Mouse (Mus musculus) brown adipose tissue, adult 24 weeks (tissue): ENCODE results near the gene Dip2b. TPM values are rescaled to one million over a fixed set of nuclear protein-coding genes. Genes with fewer than 3 reads are reported as not detected.

ENCODE experiments used
- H3K27ac ChIP-seq: fragments of 200-500 bp; replicated peaks from 2 replicates; pipeline ENCODE4 v1.5.1; 2012; ENCODE audit warnings: low read depth, mild to moderate bottlenecking, low read length
- H3K4me1 ChIP-seq: fragments of 200-500 bp; 2 replicates; pipeline ENCODE4 v1.6.1; 2012; ENCODE audit warnings: low read length, mixed read lengths; ENCODE audit not compliant: control insufficient read depth, insufficient read depth, insufficient read length
- H3K4me3 ChIP-seq: fragments of 200-500 bp; 2 replicates; pipeline ENCODE4 v1.5.1; 2012; ENCODE audit warnings: low read depth, mild to moderate bottlenecking, low read length, moderate library complexity; ENCODE audit not compliant: insufficient read depth
- polyA plus RNA-seq: library from polyadenylated mRNA; stranded (reverse); fragments of >200 nt; gene quantifications from 2 replicates; pipeline ENCODE4 v1.2.4, GENCODE M21; 2012; ENCODE audit not compliant: missing spikeins, insufficient read depth, insufficient read length

The Dip2b gene
- polyA plus RNA-seq, 1 experiment: 3.8 TPM

GRCm38 (mm10) chr15:100181841-100182240 is 143.4 kb downstream of the Dip2b start:
- H3K4me3 ChIP-seq: no peak overlapping the region
- H3K27ac ChIP-seq: no peak overlapping the region
- no peaks in the 10 kb centered on the region for H3K4me1 ChIP-seq

GRCm38 (mm10) chr15:100182526-100183280 is 144.2 kb downstream of the Dip2b start:
- H3K4me1 ChIP-seq: no peaks in the 10 kb centered on the region
- H3K4me3 ChIP-seq: no peak overlapping the region
- H3K27ac ChIP-seq: no peak overlapping the region

GRCm38 (mm10) chr15:100183510-100183909 is 145.0 kb downstream of the Dip2b start:
- H3K27ac ChIP-seq: no peak overlapping the region
- no peak overlapping the region for H3K4me3 ChIP-seq
- no peaks in the 10 kb centered on the region for H3K4me1 ChIP-seq

DNA sequence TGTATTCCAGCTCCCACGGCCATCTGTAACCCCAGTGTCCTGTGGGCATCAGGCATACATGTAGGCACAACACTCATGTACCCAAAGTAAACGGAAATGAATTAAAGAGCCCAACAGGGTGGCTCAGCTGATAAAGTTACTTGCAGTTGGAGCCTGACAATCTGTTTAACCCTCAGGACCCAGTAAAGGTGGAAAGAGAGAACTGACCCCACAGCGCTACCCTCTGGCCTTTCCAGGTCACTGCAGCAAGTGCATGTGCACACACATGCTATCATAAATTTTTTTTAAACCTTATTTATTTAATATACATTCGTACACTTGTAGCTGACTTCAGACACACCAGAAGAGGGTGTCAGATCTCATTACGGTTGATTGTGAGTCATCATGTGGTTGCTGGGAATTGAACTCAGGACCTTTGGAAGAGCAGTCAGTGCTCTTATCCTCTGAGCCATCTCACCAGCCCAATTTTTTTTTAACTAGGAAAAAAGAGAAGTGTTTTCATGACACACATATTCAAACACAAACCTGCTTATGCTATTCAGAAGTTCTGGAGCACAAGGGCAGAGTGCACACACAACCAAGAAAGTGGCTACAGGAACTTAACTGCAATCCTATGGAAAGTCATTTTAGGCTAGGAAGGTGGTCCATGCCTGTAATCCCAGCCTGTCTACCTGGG is 146.5 kb downstream of the Dip2b start:
- no peak overlapping the region for H3K27ac ChIP-seq
- no peaks in the 10 kb centered on the region for H3K4me1 ChIP-seq
- H3K4me3 ChIP-seq: no peak overlapping the region

- H3K27ac ChIP-seq: no peak overlapping the region
- H3K4me1 ChIP-seq: no peaks in the 10 kb centered on the region
- no peak overlapping the region for H3K4me3 ChIP-seq
Measured at GRCm38 (mm10) chr15:100186234-100186633, 147.8 kb downstream of the Dip2b start.

GRCm38 (mm10) chr15:100186882-100187672 is 148.6 kb downstream of the Dip2b start:
- no peak overlapping the region for H3K4me3 ChIP-seq
- H3K27ac ChIP-seq: no peak overlapping the region
- no peaks in the 10 kb centered on the region for H3K4me1 ChIP-seq

DNA sequence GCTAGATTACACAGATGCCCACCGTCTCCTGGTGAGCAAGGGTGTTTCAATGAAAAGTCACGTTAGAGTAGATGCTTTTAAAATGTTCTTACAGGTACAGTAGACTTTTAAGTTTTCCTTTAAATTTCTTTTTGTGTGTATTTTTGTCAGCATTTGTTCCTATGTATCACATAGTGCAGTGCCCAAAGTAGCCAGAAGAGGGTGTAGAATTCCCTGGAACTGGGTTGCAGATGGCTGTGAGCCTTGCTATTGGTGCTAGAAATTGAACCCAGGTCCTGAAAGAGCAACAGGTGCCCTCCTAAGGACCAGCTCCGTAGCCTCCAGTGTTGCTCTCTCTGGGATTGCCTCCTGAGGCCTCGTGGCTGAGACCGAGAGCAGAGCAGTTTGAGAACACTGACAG is 150.1 kb downstream of the Dip2b start:
- Histone ChIP-seq H3K27ac (no peak overlapping the region), H3K4me1 (no peaks in the 10 kb centered on the region), H3K4me3 (no peak overlapping the region)

DNA sequence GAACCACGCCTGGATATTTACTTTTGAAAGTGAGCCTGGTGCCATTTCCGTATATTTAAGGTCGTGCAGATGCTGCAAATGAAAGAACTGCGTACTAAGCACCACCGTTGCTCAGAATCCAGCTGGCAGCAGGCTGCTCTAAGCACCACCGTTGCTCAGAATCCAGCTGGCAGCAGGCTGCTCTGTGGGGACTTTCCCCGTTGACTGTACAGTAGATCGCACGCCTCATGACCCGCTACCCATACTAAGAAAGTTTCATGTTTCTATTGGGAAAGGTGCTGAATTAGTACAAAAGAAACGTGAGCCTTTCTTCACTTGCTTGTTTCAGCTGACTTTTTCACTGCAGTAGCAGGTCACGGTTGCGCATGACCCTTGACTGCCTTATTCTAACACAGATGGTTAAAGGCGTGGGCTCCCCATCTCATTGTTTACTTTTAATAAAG is 150.5 kb downstream of the Dip2b start:
- Histone ChIP-seq H3K4me3 (no peak overlapping the region), H3K4me1 (no peaks in the 10 kb centered on the region), H3K27ac (no peak overlapping the region)

DNA sequence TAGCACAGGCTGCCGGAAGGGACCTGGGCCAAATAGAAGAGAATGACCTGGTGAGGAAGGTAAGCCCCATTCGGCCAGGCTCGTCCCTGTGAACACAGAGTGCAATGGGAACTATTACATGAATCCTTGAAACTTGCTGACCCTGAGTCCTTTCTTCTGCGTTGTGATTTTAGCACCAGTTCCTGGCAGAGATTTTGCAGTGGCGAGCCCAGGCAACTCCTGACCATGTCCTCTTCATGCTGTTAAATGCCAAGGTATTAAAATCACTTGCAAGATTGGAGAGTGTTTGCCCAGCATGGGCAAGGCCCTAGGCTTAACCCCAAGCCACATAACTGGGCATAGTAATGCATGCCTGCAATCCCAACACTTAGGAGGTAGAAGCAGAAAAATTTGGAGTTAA is 151.6 kb downstream of the Dip2b start:
- H3K4me3 ChIP-seq: no peak overlapping the region
- H3K27ac ChIP-seq: no peak overlapping the region
- H3K4me1 ChIP-seq: no peaks in the 10 kb centered on the region

- Histone ChIP-seq H3K4me3 (no peak overlapping the region), H3K27ac (no peak overlapping the region), H3K4me1 (no peaks in the 10 kb centered on the region)
Measured at GRCm38 (mm10) chr15:100198983-100199745, 160.7 kb downstream of the Dip2b start.

GRCm38 (mm10) chr15:100199790-100200189 is 161.3 kb downstream of the Dip2b start:
- Histone ChIP-seq H3K4me3 (no peak overlapping the region), H3K27ac (no peak overlapping the region), H3K4me1 (no peaks in the 10 kb centered on the region)

- Histone ChIP-seq H3K27ac (no peak overlapping the region), H3K4me3 (no peak overlapping the region), H3K4me1 (no peaks in the 10 kb centered on the region)
Measured at GRCm38 (mm10) chr15:100201806-100202205, 163.3 kb downstream of the Dip2b start.

- Histone ChIP-seq H3K4me3 (no peak overlapping the region), H3K27ac (no peak overlapping the region)
Measured at GRCm38 (mm10) chr15:100202431-100203015, 164.1 kb downstream of the Dip2b start.

GRCm38 (mm10) chr15:100204574-100204973 is 166.1 kb downstream of the Dip2b start:
- Histone ChIP-seq H3K4me3 (no peak overlapping the region), H3K4me1 (no peaks in the 10 kb centered on the region), H3K27ac (no peak overlapping the region)

More at GRCm38 (mm10) chr15:100202431-100203015, 164.1 kb downstream of the Dip2b start:
- no peaks in the 10 kb centered on the region for H3K4me1 ChIP-seq
